Mouse (Mus musculus): Measurements from ENCODE around the gene Gpr153. TPM values are rescaled to one million over a fixed set of nuclear protein-coding genes. Genes with fewer than 3 reads are reported as not detected.

The Gpr153 gene
- polyA plus RNA-seq, 1 experiment, result 40.0 TPM

DNA sequence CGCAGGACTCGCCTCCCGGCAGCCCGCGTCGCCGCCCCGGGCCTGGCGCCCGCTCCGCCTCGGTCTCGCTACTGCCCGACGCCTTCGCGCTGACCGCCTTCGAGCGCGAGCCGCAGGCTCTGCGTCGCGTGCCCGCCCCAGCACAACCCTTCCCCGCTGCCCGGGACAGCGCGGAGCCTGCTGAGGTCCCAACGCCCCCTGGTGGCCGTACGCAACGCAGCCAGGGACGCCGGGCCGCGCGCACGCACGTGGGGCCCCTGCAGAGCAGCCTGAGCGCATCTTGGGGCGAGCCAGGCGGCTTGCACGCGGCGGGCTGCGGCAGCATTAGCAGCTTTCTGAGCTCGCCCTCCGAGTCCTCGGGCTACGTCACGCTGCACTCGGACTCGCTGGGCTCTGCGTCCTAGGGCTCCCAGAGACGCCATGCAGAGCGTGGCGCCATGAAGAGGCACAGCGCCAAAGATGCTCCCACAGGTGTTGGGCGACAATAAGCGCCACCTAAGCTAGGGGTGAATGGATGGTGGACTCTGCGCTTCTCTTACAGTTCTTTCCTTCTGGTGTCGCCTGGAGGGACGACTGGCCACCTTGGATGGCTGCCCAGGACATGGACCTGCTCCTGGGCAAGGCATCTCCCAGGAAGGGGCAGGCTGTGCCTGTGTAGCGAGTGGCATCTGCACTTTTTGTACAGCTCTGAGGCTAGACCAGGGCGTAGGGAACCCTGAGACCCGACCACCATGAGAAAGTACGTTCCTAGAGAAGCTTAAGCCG, 9.3 kb downstream of the Gpr153 start:
- TF ChIP-seq CTCF (IDR thresholded peaks at IDR 0.05; ENCODE audit: insufficient read depth, low read length), result peak; percentile 52; the same call in 1 of the 2 replicates
- TF ChIP-seq POLR2A (IDR thresholded peaks at IDR 0.05; ENCODE audit: borderline replicate concordance, extremely low read depth, low read depth, low read length), result no peak
- no peak overlapping the region for H3K4me3 ChIP-seq (replicated peaks; ENCODE audit: extremely low read depth, low read depth, low read length)
- H3K4me1 ChIP-seq (ENCODE audit: control insufficient read depth, insufficient read depth, low read length), result peaks cover 3% of the 10 kb centered on the region; the same call in 1 of the 2 replicates
- DNase-seq, result peak; percentile 74
- 10% methylated on average over 70 of the region's 70 CpGs for WGBS

DNA sequence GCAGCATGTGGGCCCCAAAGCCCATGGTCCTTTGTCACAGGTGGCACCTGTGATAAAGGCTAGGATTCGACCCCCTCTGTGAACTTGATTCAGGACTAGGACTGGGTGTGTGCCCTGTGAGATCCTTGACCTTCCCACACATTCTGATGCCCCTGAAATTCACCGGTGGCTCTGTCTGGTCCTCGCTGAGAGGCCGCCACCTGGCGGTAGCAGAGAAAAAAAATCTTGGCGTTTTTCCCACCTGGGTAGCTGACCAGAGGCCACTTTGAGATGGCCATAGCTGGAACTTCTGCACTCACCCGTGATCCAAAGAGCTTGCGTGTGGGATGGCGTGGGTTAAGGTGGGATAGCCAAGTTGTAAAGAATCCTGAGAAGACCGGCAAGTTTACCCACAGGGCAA, 11.5 kb downstream of the Gpr153 start:
- 4% methylated on average over 10 of the region's 10 CpGs for WGBS
- no peak overlapping the region for H3K4me3 ChIP-seq (replicated peaks; ENCODE audit: extremely low read depth, low read depth, low read length)
- peak; percentile 72 for TF ChIP-seq CTCF (IDR thresholded peaks at IDR 0.05; ENCODE audit: insufficient read depth, low read length)
- no peak for TF ChIP-seq POLR2A (IDR thresholded peaks at IDR 0.05; ENCODE audit: borderline replicate concordance, extremely low read depth, low read depth, low read length)
- peak; percentile 64 for DNase-seq
- peaks cover 3% of the 10 kb centered on the region; the same call in 1 of the 2 replicates for H3K4me1 ChIP-seq (ENCODE audit: control insufficient read depth, insufficient read depth, low read length)

DNA sequence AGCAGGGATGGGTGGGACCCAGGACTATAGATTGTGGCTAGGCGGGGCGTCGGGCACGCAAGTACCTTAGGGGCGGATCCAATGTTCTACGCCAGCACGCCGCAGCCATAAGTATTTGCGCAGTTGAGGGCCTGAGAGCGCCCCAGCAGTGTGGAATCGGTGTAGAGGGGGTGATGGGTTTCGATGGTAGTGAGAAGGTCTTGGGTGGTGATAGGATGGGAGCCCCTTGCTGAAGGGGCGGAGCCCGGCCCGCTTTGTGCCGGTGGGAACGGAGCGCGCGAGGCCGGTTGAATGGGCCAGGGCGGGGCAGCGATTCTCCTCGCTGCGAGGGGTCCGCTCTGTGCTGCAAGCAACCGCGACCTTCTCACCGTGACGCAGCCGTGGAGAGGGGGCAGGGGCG, 12.2 kb downstream of the Gpr153 start:
- Histone ChIP-seq H3K4me3 (replicated peaks; ENCODE audit: extremely low read depth, low read depth, low read length) (no peak overlapping the region), H3K4me1 (ENCODE audit: control insufficient read depth, insufficient read depth, low read length) (peaks cover 3% of the 10 kb centered on the region; the same call in 1 of the 2 replicates)
- 5% methylated on average over 32 of the region's 32 CpGs for WGBS
- TF ChIP-seq POLR2A (IDR thresholded peaks at IDR 0.05; ENCODE audit: borderline replicate concordance, extremely low read depth, low read depth, low read length), result no peak
- TF ChIP-seq CTCF (IDR thresholded peaks at IDR 0.05; ENCODE audit: insufficient read depth, low read length), result no peak
- no peak for DNase-seq

DNA sequence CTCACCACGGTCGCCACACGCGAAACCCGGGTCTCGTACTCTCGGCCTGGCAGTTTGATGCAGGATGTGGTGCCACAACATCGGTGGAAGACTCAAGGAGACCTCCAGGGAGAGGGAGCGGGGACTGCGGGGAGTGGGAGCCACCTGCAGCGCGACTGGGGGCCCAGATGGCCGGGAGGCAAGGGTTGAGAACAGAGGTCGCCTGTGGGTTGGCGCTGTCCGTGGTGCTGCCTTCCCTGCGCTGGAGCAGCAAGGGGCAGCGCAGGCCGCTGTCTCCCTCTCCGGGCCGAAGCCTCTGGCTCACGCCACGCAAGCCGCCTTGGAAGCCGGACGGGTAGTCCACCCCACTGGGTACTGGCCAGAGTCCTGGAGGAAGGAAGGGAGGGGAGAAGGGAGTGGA, 12.9 kb downstream of the Gpr153 start:
- Histone ChIP-seq H3K4me3 (replicated peaks; ENCODE audit: extremely low read depth, low read depth, low read length) (no peak overlapping the region), H3K4me1 (ENCODE audit: control insufficient read depth, insufficient read depth, low read length) (peaks cover 3% of the 10 kb centered on the region; the same call in 1 of the 2 replicates)
- 7% methylated on average over 26 of the region's 26 CpGs for WGBS
- DNase-seq, result peak; percentile 44
- TF ChIP-seq CTCF (IDR thresholded peaks at IDR 0.05; ENCODE audit: insufficient read depth, low read length) (no peak), POLR2A (IDR thresholded peaks at IDR 0.05; ENCODE audit: borderline replicate concordance, extremely low read depth, low read depth, low read length) (no peak)

DNA sequence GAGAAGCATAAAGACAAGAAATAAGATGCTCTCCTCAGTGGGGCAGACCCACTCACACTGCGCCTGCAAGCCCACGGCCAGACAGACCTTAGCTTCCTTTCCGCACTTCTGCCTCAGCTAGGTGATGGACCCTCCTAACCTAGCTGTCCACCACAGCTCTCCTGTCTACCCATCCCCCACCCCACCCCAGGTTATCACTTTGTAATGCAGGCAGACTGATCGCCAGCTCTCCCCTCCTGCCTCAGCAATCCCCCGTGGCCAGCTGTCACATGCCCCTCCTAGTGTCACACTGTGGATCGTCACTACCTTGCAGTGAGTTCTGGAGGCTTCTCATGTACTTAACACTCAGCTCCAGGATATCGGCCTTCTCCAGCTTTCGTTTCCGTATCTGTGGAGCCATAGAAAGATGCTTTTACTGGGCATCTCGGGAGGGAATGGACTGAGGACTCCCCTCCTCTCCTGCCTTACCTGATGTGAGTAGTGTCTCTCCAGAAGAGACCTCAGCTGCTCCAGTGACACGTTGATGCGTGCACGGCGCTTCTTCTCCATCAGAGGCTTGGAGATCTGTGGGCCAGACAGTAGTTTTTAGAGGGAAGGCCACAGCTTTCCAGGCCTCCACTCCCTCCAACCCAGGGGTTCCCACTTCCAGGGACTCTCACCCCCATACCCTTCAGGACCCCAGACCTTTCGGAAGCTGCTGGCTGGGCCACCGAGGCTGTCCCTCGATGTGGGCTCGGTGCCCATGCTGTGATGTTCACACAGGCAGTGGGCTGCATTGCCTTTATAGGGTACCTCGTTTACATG, 13.5 kb downstream of the Gpr153 start:
- no peak overlapping the region for H3K4me3 ChIP-seq (replicated peaks; ENCODE audit: extremely low read depth, low read depth, low read length)
- H3K4me1 ChIP-seq (ENCODE audit: control insufficient read depth, insufficient read depth, low read length), result peaks cover 3% of the 10 kb centered on the region; the same call in 1 of the 2 replicates
- no peak for DNase-seq
- no peak for TF ChIP-seq CTCF (IDR thresholded peaks at IDR 0.05; ENCODE audit: insufficient read depth, low read length)
- no peak for TF ChIP-seq POLR2A (IDR thresholded peaks at IDR 0.05; ENCODE audit: borderline replicate concordance, extremely low read depth, low read depth, low read length)
- 20% methylated on average over 19 of the region's 19 CpGs for WGBS

DNA sequence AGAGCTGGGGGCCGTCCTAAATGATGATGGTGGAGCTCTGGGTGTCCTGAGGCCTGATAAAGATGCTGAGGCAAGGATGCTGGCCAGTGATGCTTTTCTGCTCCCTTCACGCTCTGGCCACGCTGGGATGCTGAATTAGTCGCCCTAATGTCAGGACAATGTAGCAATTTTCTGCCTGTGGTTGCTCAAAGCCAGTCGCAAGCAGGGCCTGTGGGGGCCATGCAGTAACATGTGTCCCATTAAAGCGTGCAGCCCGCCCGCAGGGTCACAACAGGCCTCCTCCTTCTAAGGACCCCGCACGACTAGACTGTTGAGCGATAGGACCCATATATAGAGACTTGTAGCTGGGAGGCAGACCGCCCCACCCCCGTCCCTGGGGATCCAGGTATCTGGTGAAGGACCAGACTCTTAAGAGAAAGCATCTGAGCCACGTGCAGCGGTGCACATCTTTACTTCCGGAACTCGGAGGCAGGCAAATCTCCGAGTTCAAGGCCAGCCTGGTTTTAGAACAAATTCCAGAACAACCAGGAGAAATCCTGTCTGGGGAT, 14.4 kb downstream of the Gpr153 start:
- WGBS, result 53% methylated on average over 18 of the region's 18 CpGs
- Histone ChIP-seq H3K4me3 (replicated peaks; ENCODE audit: extremely low read depth, low read depth, low read length) (no peak overlapping the region), H3K4me1 (ENCODE audit: control insufficient read depth, insufficient read depth, low read length) (peaks cover under 1% of the 10 kb centered on the region; the same call in 1 of the 2 replicates)
- TF ChIP-seq CTCF (IDR thresholded peaks at IDR 0.05; ENCODE audit: insufficient read depth, low read length) (no peak), POLR2A (IDR thresholded peaks at IDR 0.05; ENCODE audit: borderline replicate concordance, extremely low read depth, low read depth, low read length) (no peak)
- DNase-seq, result no peak

DNA sequence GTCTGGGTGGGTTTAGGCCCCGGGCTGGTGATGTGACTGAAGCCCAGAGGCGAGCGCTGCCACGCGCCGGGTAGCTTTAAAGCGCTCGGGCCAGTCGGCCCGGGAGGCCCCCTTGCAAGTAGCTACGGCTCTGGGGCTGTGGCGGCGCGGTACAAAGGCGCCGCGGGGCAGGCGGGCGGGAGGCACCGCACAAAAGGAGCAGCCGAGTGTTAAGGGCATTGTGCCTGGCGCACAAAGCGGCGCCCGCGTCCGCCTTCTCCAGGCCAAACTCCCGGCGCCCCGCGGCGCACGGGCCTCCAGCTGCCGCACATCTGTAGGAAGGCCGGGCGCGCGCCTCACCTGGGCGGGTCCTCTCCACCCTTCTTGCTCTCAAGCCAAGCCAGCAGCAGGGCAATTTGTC, 16.4 kb downstream of the Gpr153 start:
- no peak for TF ChIP-seq POLR2A (IDR thresholded peaks at IDR 0.05; ENCODE audit: borderline replicate concordance, extremely low read depth, low read depth, low read length)
- TF ChIP-seq CTCF (IDR thresholded peaks at IDR 0.05; ENCODE audit: insufficient read depth, low read length), result no peak
- Histone ChIP-seq H3K4me3 (replicated peaks; ENCODE audit: extremely low read depth, low read depth, low read length) (no peak overlapping the region), H3K4me1 (ENCODE audit: control insufficient read depth, insufficient read depth, low read length) (no peaks in the 10 kb centered on the region)
- WGBS, result 2% methylated on average over 39 of the region's 39 CpGs
- no peak for DNase-seq

DNA sequence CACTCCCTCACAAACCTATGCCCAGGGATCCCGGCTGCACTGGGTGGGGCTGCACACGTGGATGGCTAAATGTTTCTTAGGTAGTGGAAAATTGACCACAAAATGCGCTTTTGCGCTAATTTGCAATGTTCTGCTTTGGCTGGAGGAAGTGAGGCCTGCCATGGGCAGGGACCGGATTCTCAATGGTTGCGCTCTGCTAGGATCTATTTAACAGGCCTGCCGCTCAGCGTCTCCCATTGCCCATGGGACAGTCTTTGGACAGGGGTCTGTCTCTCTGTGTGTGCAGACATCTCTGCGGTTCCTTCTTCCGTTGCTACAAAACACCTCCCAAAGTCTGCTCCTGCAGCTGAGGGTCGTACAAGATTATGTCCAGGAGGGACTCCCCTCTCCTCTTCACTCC, 17.0 kb downstream of the Gpr153 start:
- no peak for TF ChIP-seq POLR2A (IDR thresholded peaks at IDR 0.05; ENCODE audit: borderline replicate concordance, extremely low read depth, low read depth, low read length)
- no peak for DNase-seq
- Histone ChIP-seq H3K4me1 (ENCODE audit: control insufficient read depth, insufficient read depth, low read length) (no peaks in the 10 kb centered on the region), H3K4me3 (replicated peaks; ENCODE audit: extremely low read depth, low read depth, low read length) (no peak overlapping the region)
- 31% methylated on average over 11 of the region's 11 CpGs for WGBS

DNA sequence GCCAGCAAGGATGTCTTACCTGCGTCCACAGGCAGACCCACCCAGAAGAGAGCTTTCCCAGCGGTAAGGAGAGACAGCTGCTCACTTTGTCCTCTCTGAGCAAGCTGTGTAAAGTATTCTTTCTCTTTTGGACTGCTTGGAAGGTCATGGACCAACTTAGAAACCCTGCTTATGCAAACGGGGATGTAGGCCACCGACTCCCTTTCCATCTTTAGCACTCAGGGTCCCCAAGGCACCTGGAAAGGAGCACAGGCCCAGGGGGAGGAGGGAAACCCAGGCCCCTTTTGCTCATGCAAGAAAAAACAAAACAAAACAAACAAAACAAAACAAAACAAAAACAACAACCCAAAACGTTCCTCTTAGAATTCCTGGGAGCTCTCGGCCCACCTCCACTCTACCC, 17.5 kb downstream of the Gpr153 start, which contains the start of gene Hes3:
Gene Hes3, minus strand, starts transcription at position 101 of the 400 bp plus-strand sequence.
- H3K4me3 ChIP-seq (replicated peaks; ENCODE audit: extremely low read depth, low read depth, low read length), result no peak within 1 kb of the TSS
- TF ChIP-seq CTCF (IDR thresholded peaks at IDR 0.05; ENCODE audit: insufficient read depth, low read length) (no peak), POLR2A (IDR thresholded peaks at IDR 0.05; ENCODE audit: borderline replicate concordance, extremely low read depth, low read depth, low read length) (no peak)
- DNase-seq, result no peak
- WGBS, result 40% methylated on average over 6 of the region's 6 CpGs
- H3K4me1 ChIP-seq (ENCODE audit: control insufficient read depth, insufficient read depth, low read length), result peaks cover 2% of the 10 kb centered on the region; the same call in 1 of the 2 replicates

Measured in lung, adult 2 months (tissue).